Mouse (Mus musculus) layer of hippocampus, postnatal 36 days (tissue): ENCODE measurements around the gene Mpzl1. TPM values are rescaled to one million over a fixed set of nuclear protein-coding genes. Genes with fewer than 3 reads are reported as not detected.
A peak's percentile ranks its signal among the peaks of the same experiment; 100 is the strongest.

Experiments
- DNase-seq, 2 experiments: peaks; one replicate each; pipeline ENCODE4 v3.0.0; 2022
- total RNA-seq, 2 experiments: library from RNA; stranded (reverse); gene quantifications; 2 replicates each; pipeline ENCODE4 v1.2.3; 2021

Mpzl1 gene
- total RNA-seq, 2 experiments from 2014 or later, result 35.7 to 39.6 TPM

DNA sequence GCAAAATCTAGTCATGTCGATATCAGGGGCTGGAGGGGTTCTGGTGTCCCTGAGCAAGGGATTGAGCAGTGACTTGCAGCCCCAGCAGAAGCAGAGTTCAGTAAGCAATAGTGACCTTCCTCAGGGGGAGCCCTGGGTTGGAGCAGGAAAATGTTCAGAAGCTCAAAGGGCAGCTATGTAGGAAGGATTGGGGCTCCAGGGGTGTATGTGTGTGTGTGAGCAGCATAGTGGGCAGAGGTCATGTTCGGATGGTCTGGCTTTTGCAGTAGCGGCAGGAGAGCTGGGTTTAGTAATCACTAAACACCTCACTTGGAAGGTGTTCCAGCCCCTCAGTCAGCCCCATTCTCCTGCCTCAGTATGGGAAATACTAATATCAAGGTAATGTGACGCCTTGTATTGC, 58.3 kb downstream of the Mpzl1 start:
- no peak for DNase-seq

DNA sequence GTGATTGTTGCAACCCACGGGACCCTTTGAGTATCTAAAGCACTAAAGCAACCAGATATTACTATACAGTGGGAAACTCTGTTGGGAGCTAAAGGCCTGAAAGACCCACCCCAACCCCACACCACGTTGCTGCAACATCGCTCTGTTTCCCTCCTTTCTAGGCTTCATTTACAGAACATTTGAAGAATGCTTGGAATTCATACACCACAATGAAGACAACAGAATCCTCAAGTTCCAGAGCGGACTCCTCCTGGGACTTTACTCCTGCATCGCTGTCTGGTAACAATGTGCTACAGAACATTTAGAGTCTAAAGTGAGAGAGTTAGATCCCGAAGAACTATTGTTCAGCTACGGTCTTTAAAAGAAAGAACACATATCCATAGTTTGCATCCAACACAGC, 66.9 kb downstream of the Mpzl1 start:
- DNase-seq, result no peak

DNA sequence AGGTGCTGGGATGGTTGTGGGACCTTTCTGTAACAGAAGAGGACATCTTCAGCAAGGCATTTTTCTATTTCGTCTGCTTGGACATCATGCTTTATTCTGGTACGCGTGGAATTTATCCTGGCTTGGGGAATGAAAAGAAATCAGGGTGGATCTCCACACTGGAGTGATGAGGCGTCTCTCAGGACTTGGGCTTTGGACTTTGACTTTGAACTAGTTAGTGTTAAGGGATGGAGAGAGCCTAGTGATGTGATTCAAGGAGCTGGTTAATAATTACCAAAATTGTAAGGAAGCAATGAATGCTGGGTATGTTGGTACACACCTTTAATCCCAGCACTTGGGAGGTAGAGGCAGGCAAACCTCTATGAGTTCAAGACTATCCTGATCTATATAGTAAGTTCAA, 69.1 kb downstream of the Mpzl1 start:
- DNase-seq, result no peak

DNA sequence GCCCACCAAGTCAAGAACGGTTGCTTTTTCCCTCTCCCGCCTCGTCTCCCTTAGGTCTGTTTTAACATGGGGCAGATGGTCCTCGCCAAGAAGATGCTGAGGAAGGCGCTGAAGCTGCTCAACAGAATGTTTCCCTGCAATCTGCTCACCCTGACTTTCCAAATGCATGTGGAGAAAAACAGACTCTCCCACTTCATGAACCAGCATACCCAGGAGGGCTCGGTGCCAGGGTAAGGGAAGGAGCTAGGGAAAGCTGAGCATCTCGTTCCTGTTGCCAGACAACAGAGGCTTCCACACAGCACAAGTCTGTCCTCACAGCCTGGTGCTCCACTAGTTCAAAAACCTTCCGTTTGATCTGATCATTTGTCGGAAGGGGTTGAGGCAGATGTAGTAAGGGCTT, 75.3 kb downstream of the Mpzl1 start:
- DNase-seq, result peak; percentile 79 to 80

DNA sequence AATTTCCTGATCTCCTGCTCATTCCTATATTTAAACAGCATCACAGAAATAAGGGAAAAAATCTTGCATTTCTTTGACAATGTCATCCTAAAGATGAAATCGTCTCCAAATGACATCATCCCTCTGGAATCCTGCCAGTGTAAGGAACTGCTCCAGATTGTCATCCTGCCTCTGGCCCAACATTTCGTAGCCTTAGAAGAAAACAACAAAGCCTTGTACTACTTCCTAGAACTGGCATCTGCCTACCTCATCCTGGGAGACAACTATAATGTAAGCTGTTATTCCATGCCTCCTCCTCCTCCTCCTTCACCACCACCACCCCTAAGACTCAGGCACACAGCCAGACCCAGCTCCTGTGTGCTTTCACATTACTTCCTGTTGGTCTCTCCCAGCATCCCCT, 77.6 kb downstream of the Mpzl1 start:
- DNase-seq, result peak; percentile 10 to 20

Other genes starting within 250 kb of the Mpzl1 start
- 10 to 100 TPM; 87.4 to 91.4 TPM for gene Dcaf6, start 174.1 kb downstream of the Mpzl1 start, total RNA-seq
- gene Mpc2, start 173.9 kb downstream of the Mpzl1 start, total RNA-seq, result 100 to 1,000 TPM; 138 to 150 TPM
- gene Adcy10, start 149.4 kb downstream of the Mpzl1 start, total RNA-seq, result under 1 TPM; 0.42 to 0.63 TPM
- gene Rcsd1, start 75.2 kb upstream of the Mpzl1 start, total RNA-seq, result 1 to 10 TPM; 3.7 to 4.8 TPM
- 10 to 100 TPM; 21.3 to 35.2 TPM for gene Creg1, start 129.2 kb upstream of the Mpzl1 start, total RNA-seq
- gene Cd247, start 154.1 kb upstream of the Mpzl1 start, total RNA-seq, result not detected